8 mouse cellular contexts compared by ENCODE assay signal in genomic region chr9:65188599-65188998, GRCm38 (mm10). TPM values are rescaled to one million over a fixed set of nuclear protein-coding genes. Genes with fewer than 3 reads are reported as not detected.
DNase-seq lines count a peak whose midpoint lies in the region; ATAC-seq and TF ChIP-seq lines count a peak whose summit lies in the region.

No protein-coding gene starts in this region.

- H3K36me3 ChIP-seq in hindbrain, embryonic 16.5 days (ENCODE audit: control insufficient read depth, insufficient read depth, low read length), result peaks cover 8% of the 10 kb centered on the region

- intact Hi-C loops in left cerebral cortex, adult 2 months (cut with DNase I), result loop anchor here (1.0 kb wide), 1 partner anchor 54 kb away; no protein-coding TSS in a partner anchor

- TF ChIP-seq CTCF in cerebellum, adult 2 months (IDR thresholded peaks at IDR 0.05; ENCODE audit: borderline replicate concordance, insufficient read depth, low read depth, low read length), result peak; percentile 95
- peak; percentile 94 for TF ChIP-seq CTCF in left cerebral cortex, adult 2 months (IDR thresholded peaks at IDR 0.05)

- no peak for TF ChIP-seq POLR2A in cerebellum, adult 2 months (IDR thresholded peaks at IDR 0.05; ENCODE audit: borderline replicate concordance, insufficient read depth, low read length)

- H3K4me3 ChIP-seq in cerebellum, adult 2 months (replicated peaks; ENCODE audit: insufficient read depth, low read depth, low read length), result no peak overlapping the region
- no peak overlapping the region for H3K4me3 ChIP-seq in hindbrain, embryonic 16.5 days (ENCODE audit: low read length)
- H3K4me3 ChIP-seq in left cerebral cortex, adult 2 months, result no peak overlapping the region

- H3K27me3 ChIP-seq in cerebellum, adult 2 months (ENCODE audit: control insufficient read depth, insufficient read depth, low read length), result no peaks in the 10 kb centered on the region
- H3K27me3 ChIP-seq in hindbrain, embryonic 16.5 days (replicated peaks; ENCODE audit: control insufficient read depth, insufficient read depth, low read length), result no peaks in the 10 kb centered on the region

- 7% methylated on average over 3 of the region's 3 CpGs for WGBS in cerebellum, adult 2 months
- whole genome bisulfite sequencing in hindbrain, embryonic 16.5 days, result 3% methylated on average over 3 of the region's 3 CpGs

- H3K4me2 ChIP-seq in hindbrain, embryonic 16.5 days (ENCODE audit: low read length), result no peak overlapping the region

- peak; percentile 83 for ATAC-seq in frontal cortex, adult (ENCODE audit: low TSS enrichment)
- ATAC-seq in hindbrain, embryonic 16.5 days, result peak; percentile 57
- ATAC-seq in megakaryocyte progenitor cell, adult 5-6 weeks (replicated peaks; ENCODE audit: poor library complexity), result peak; percentile 97

- H3K9ac ChIP-seq in hindbrain, embryonic 16.5 days (ENCODE audit: low read depth, low read length), result no peak overlapping the region

- no peaks in the 10 kb centered on the region for H3K4me1 ChIP-seq in cerebellum, adult 2 months (ENCODE audit: control insufficient read depth, insufficient read depth, low read length)
- peaks cover 2% of the 10 kb centered on the region; the same call in 1 of the 2 replicates for H3K4me1 ChIP-seq in hindbrain, embryonic 16.5 days (ENCODE audit: control insufficient read depth, insufficient read depth, low read depth, low read length)

- peak; percentile 91 for DNase-seq in R1 (ENCODE audit: low read depth, low spot score)
- DNase-seq in cerebellum, adult 2 months, result peak; percentile 78 to 86
- DNase-seq in left cerebral cortex, adult 2 months (ENCODE audit: extremely low spot score in 1 of 2, low spot score in 2 of 2), result peak; percentile 82
- DNase-seq in right cerebral cortex, adult 2 months (ENCODE audit: low spot score in 2 of 2), result peak; percentile 88 to 94
- peak; percentile 74 to 83 for DNase-seq in urinary bladder, postnatal 36 days (ENCODE audit: low spot score in 2 of 2)

- H3K9me3 ChIP-seq in hindbrain, embryonic 16.5 days (ENCODE audit: control insufficient read depth, low read length), result no peaks in the 10 kb centered on the region

- H3K27ac ChIP-seq in cerebellum, adult 2 months (ENCODE audit: insufficient read depth, low read length), result no peak overlapping the region
- H3K27ac ChIP-seq in hindbrain, embryonic 16.5 days (ENCODE audit: low read depth, low read length), result no peak overlapping the region
- no peak overlapping the region for H3K27ac ChIP-seq in left cerebral cortex, adult 2 months

RNA-seq across cellular contexts. Expression of gene Parp16, which starts 6.6 kb away (rescaled TPM):
- polyA plus RNA-seq in cerebellum, adult 2 months (2012; rRNA removed), result 5.7 and 6.6 TPM in 2 replicates
- polyA plus RNA-seq in hindbrain, embryonic 16.5 days (2015; fragmentation: Nextera tagmentation; extraction: Ambion mirVana), result 7.7 and 8.3 TPM in 2 replicates
- total RNA-seq in left cerebral cortex, adult 2 months (2021), result 1 to 10 TPM; 3.6 to 4.0 TPM
- total RNA-seq in megakaryocyte progenitor cell, adult 5-6 weeks (2015), result 3.2 and 3.3 TPM in 2 replicates
- total RNA-seq in megakaryocyte progenitor cell, adult 5-6 weeks (2017), result 2.8 and 3.1 TPM in 2 replicates

RNA-seq across cellular contexts. Expression of gene Igdcc3, which starts 47.6 kb away (rescaled TPM):
- 1.8 and 2.4 TPM in 2 replicates for polyA plus RNA-seq in cerebellum, adult 2 months (2012; rRNA removed)
- 4.4 and 9.0 TPM in 2 replicates for polyA plus RNA-seq in hindbrain, embryonic 16.5 days (2015; fragmentation: Nextera tagmentation; extraction: Ambion mirVana)
- total RNA-seq in left cerebral cortex, adult 2 months (2021), result 1 to 10 TPM; 2.0 to 2.5 TPM
- total RNA-seq in megakaryocyte progenitor cell, adult 5-6 weeks (2015), result not detected in 2 replicates
- total RNA-seq in megakaryocyte progenitor cell, adult 5-6 weeks (2017), result not detected in 2 replicates
